Mouse (Mus musculus) layer of hippocampus, adult 9-11 months (tissue): Measurements from ENCODE around the gene E330017A01Rik.
"Not testable (repeated sequence)": the region's sequence is repeated elsewhere in the genome, so short reads cannot be mapped to it uniquely, and the experiment has no call there.

Experiments used
- DNase-seq: peaks from one replicate; pipeline ENCODE4 v3.0.0; 2022

E330017A01Rik gene

GRCm38 (mm10) chr16:58638689-58639175 lies at the start of gene E330017A01Rik:
TSS of gene E330017A01Rik (minus strand) at chr16:58638739.
- DNase-seq = no peak

GRCm38 (mm10) chr16:58685548-58686537 lies 47.3 kb upstream of the E330017A01Rik start:
- DNase-seq = no peak

- DNase-seq = no peak
Measured at GRCm38 (mm10) chr16:58684537-58684936, 46.0 kb upstream of the E330017A01Rik start.

GRCm38 (mm10) chr16:58683911-58684310 lies 45.4 kb upstream of the E330017A01Rik start:
- DNase-seq = no peak

- no peak for DNase-seq
Measured at GRCm38 (mm10) chr16:58682870-58683269, 44.3 kb upstream of the E330017A01Rik start.

- no peak for DNase-seq
Measured at GRCm38 (mm10) chr16:58682046-58682445, 43.5 kb upstream of the E330017A01Rik start.

GRCm38 (mm10) chr16:58678660-58679059 lies 40.1 kb upstream of the E330017A01Rik start:
- DNase-seq = no peak

GRCm38 (mm10) chr16:58677491-58677890 lies 39.0 kb upstream of the E330017A01Rik start:
- DNase-seq = peak; percentile 51

GRCm38 (mm10) chr16:58676633-58677032 lies 38.1 kb upstream of the E330017A01Rik start:
- DNase-seq = no peak

- DNase-seq = no peak
Measured at GRCm38 (mm10) chr16:58676156-58676555, 37.6 kb upstream of the E330017A01Rik start.

- DNase-seq = peak; percentile 89
Measured at GRCm38 (mm10) chr16:58675256-58675655, 36.7 kb upstream of the E330017A01Rik start.

GRCm38 (mm10) chr16:58673811-58674410 lies 35.4 kb upstream of the E330017A01Rik start:
- no peak for DNase-seq

- DNase-seq = no peak
Measured at GRCm38 (mm10) chr16:58672396-58672795, 33.9 kb upstream of the E330017A01Rik start.

GRCm38 (mm10) chr16:58671212-58671985 lies 32.9 kb upstream of the E330017A01Rik start:
- DNase-seq = no peak

GRCm38 (mm10) chr16:58670643-58671042 lies 32.1 kb upstream of the E330017A01Rik start:
- DNase-seq = no peak

- peak; percentile 87 for DNase-seq
Measured at GRCm38 (mm10) chr16:58669917-58670630, 31.5 kb upstream of the E330017A01Rik start, which contains the start of gene Cpox. TSS of gene Cpox (plus strand) at chr16:58670292.

- no peak for DNase-seq
Measured at GRCm38 (mm10) chr16:58669264-58669663, 30.7 kb upstream of the E330017A01Rik start.

- no peak for DNase-seq
Measured at GRCm38 (mm10) chr16:58668586-58668985, 30.0 kb upstream of the E330017A01Rik start.

- DNase-seq = not testable (repeated sequence)
Measured at GRCm38 (mm10) chr16:58666681-58667080, 28.1 kb upstream of the E330017A01Rik start.

GRCm38 (mm10) chr16:58665137-58665536 lies 26.6 kb upstream of the E330017A01Rik start:
- not testable (repeated sequence) for DNase-seq

GRCm38 (mm10) chr16:58663816-58664215 lies 25.3 kb upstream of the E330017A01Rik start:
- no peak for DNase-seq

GRCm38 (mm10) chr16:58663021-58663420 lies 24.5 kb upstream of the E330017A01Rik start:
- DNase-seq = no peak
